Mouse (Mus musculus) c-Kit-positive CD71-negative TER-119-negative erythroid progenitor cells, embryonic 14.5 days (primary cell): Measurements from ENCODE around the gene Tuba1c.

Source experiments
- DNase-seq: peaks from one replicate; pipeline ENCODE4 v3.0.0-alpha.2; 2013; ENCODE audit warnings: low read depth

Gene Tuba1c

GRCm38 (mm10) chr15:99029619-99030584, at the start of gene Tuba1c:
Gene Tuba1c, plus strand, starts transcription at chr15:99029891.
- peak; percentile 92 for DNase-seq

- no peak for DNase-seq
These were observed 49.6 kb upstream of the Tuba1c start for GRCm38 (mm10) chr15:98980012-98980614.

GRCm38 (mm10) chr15:98982100-98982499, 47.6 kb upstream of the Tuba1c start:
- DNase-seq: no peak

GRCm38 (mm10) chr15:98983431-98984081, 46.1 kb upstream of the Tuba1c start:
- no peak for DNase-seq

GRCm38 (mm10) chr15:98984681-98985080, 45.0 kb upstream of the Tuba1c start:
- no peak for DNase-seq

- DNase-seq: peak; percentile 57
These were observed 44.3 kb upstream of the Tuba1c start for GRCm38 (mm10) chr15:98985240-98985981.

- no peak for DNase-seq
These were observed 43.5 kb upstream of the Tuba1c start for GRCm38 (mm10) chr15:98985982-98986715.

- no peak for DNase-seq
These were observed 42.5 kb upstream of the Tuba1c start for GRCm38 (mm10) chr15:98987077-98987630.

GRCm38 (mm10) chr15:98987661-98988181, 42.0 kb upstream of the Tuba1c start:
- no peak for DNase-seq

GRCm38 (mm10) chr15:98988787-98989186, 40.9 kb upstream of the Tuba1c start:
- DNase-seq: no peak

GRCm38 (mm10) chr15:98989701-98990430, 39.8 kb upstream of the Tuba1c start:
- DNase-seq: no peak

GRCm38 (mm10) chr15:98990669-98991539, 38.8 kb upstream of the Tuba1c start:
- no peak for DNase-seq

- DNase-seq: no peak
These were observed 38.1 kb upstream of the Tuba1c start for GRCm38 (mm10) chr15:98991540-98992050.

- DNase-seq: peak; percentile 59
These were observed 37.4 kb upstream of the Tuba1c start for GRCm38 (mm10) chr15:98992086-98992912.

- DNase-seq: peak; percentile 85
These were observed 36.4 kb upstream of the Tuba1c start for GRCm38 (mm10) chr15:98993093-98993793.

GRCm38 (mm10) chr15:98993865-98994264, 35.8 kb upstream of the Tuba1c start:
- DNase-seq: peak; percentile 87

GRCm38 (mm10) chr15:98994957-98995520, 34.7 kb upstream of the Tuba1c start:
- DNase-seq: no peak
